Mouse (Mus musculus): ENCODE data around the gene Eif4enif1.

- TF ChIP-seq CTCF (IDR thresholded peaks at IDR 0.05; ENCODE audit: low read depth) (no peak), EP300 (IDR thresholded peaks at IDR 0.05; ENCODE audit: low read depth) (no peak)
Measured at GRCm38 (mm10) chr11:3247387-3247786, 45.2 kb downstream of the Eif4enif1 start.
